Mouse (Mus musculus): ENCODE data around the gene Syngr2.
"Not testable (repeated sequence)": the region's sequence is repeated elsewhere in the genome, so short reads cannot be mapped to it uniquely, and the experiment has no call there.

Gene Syngr2

GRCm38 (mm10) chr11:117803166-117803688 is 6.2 kb upstream of the Syngr2 start:
- CTCF ChIA-PET = interaction anchor here (1.1 kb wide), 1 partner anchor 29 kb away, joined by 3 read pairs; no protein-coding TSS in a partner anchor

GRCm38 (mm10) chr11:117806781-117807180 is 2.7 kb upstream of the Syngr2 start:
- CTCF ChIA-PET = no interaction called here

- CTCF ChIA-PET = interaction anchor here (0.6 to 1.6 kb wide), 3 partner anchors 9 to 18 kb away, joined by 3 to 4 read pairs (median 3); no protein-coding TSS in a partner anchor
Observed at GRCm38 (mm10) chr11:117810401-117811046, 1.1 kb downstream of the Syngr2 start.

- CTCF ChIA-PET = no interaction called here
Observed at GRCm38 (mm10) chr11:117813867-117814266, 4.4 kb downstream of the Syngr2 start.

- CTCF ChIA-PET = interaction anchor here (0.5 to 1.2 kb wide), 2 partner anchors 26 to 401 kb away, joined by 4 to 6 read pairs; no protein-coding TSS in a partner anchor
Observed at GRCm38 (mm10) chr11:117814704-117815366, 5.4 kb downstream of the Syngr2 start.

- CTCF ChIA-PET = not testable (repeated sequence)
Observed at GRCm38 (mm10) chr11:117815850-117816249, 6.4 kb downstream of the Syngr2 start.

- CTCF ChIA-PET = interaction anchor here (0.6 kb wide), 1 partner anchor 533 kb away, joined by 3 read pairs; no protein-coding TSS in a partner anchor
Observed at GRCm38 (mm10) chr11:117816389-117816996, 7.0 kb downstream of the Syngr2 start.

- CTCF ChIA-PET = interaction anchor here (0.9 kb wide), 1 partner anchor 117 kb away, joined by 10 read pairs; no protein-coding TSS in a partner anchor
Observed at GRCm38 (mm10) chr11:117819095-117819494, 9.6 kb downstream of the Syngr2 start.

DNA sequence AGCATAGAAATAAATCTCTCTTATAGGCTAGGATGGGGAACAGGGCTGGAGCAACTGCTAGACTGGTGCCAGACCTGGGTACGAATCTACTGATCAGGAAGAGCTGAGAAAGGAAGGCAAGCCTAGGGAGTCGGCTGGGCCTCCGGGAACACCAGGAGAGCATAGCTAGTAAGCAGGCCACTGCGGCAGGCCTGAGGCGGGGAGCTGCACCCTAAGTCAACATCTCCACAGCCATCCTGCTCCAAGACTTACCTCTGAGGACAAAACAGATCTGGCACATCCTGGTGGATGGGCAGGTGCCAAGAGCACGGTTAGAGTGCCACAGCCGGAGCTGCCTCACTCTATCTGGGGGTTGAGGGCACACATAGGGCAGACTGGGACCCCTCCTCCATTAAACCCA is 10.7 kb downstream of the Syngr2 start:
- CTCF ChIA-PET = interaction anchor here (0.5 kb wide), 1 partner anchor 55 kb away, joined by 4 read pairs; no protein-coding TSS in a partner anchor

DNA sequence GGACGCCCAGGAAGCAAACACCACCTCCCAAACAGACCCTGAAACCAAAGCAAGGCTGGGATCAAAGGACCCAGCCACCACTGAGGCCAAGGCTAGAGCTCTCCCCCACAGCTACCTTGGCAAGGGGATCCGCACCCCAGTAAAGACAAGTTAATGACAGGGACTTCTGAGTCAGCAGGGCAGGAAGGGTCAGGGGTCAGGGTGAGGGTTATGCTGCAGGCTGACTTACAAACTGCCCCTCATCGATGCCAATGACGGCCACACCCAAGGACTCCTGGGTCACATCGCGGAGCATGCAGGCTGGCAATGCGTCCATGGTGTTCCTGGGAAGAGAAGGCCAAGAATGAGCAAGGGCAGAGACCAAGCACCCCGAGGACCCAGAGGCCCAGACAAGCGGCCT is 12.4 kb downstream of the Syngr2 start:
- CTCF ChIA-PET = no interaction called here

DNA sequence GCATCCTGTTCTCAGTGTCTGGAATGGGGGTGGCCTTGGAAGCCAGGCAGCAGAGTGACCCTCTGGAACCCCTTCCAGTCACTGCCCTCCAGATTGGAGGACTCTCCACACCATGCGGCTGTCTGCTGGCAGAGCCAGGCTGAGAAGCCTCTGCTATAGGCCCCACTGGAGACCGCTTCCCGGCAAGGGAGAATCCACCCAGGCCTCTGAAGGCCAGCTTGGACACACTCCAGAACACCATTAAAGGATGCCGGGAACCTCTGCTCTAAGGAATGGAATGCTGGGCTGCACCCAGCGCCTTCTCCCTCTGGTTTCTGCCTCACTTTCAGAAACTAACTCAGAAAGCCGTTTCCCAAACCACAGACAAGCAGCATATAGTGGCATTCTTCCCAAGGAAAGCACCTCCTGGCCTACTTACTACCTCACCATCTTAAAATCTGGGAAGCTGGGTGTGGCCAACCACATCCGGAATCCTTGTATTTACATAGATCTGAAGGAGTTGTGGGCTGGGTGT is 13.3 kb downstream of the Syngr2 start:
- CTCF ChIA-PET = no interaction called here

DNA sequence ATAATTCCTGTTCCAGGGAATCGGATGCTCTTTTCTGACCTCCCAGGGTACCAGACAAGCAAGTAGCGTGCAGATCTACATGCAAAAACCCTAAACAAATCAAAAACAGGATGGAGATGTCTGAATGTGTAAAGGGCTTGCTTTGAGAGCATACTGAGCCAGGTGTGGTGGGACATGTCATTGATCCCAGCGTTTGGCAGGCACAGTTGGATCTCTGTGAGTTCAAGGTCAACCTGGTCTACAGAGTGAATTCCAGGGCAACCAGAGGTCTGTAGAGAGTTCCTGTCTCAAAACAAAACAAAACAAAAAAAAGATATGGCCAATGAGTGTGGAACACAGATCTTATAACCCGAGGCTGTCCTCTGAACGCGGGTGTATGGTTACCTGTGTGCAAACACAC is 13.9 kb downstream of the Syngr2 start:
- CTCF ChIA-PET = interaction anchor here (1.0 kb wide), 1 partner anchor 13 kb away, joined by 3 read pairs; no protein-coding TSS in a partner anchor

DNA sequence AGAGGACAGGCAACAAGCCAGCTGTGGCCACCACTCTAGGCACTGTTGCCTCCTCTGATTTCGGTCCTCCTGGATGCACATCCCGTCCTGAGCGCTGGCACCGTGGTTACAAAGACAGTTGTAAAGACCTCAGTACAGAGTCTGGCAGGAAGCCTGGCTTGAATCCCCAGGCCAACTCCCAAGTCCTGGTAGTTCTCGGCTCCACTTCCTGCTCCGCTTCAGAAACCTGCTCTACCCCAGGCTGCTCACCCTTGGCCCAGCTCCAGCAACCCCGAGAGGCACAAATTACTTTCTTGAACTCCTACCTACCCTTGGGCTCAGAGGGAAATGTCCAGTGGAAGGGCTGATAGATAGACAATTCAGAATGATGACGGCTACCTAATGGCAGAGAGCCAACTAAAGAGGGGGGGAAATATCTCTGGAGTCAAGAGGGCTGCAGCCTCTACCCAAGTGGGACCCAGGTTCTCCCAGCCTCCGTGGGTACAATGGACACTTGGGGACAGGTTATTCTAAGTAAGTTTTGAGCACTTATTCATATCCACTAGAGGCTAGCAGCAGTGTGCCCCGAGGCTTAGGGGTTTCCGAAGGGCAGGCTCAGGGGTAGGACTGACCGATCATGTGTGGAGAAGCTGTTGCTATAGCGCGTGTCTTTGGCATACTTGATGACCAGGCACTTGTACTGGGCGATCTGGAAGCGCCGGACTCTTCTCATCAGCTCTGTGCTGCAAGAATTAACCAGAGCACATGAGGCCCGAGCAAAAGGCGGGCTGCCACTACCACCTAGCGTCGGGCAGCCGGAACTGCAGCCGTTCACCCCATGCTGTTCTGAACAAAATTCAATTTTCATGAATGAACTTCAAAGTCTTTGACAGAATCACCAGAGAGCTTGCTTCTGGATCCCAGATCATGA is 14.8 kb downstream of the Syngr2 start:
- CTCF ChIA-PET = interaction anchor here (0.8 to 2.0 kb wide), 6 partner anchors 13 to 85 kb away, joined by 3 to 15 read pairs (median 5); no protein-coding TSS in a partner anchor

GRCm38 (mm10) chr11:117825333-117826101 is 16.0 kb downstream of the Syngr2 start, which contains the start of the genes Afmid and Tk1:
TSS of gene Afmid (plus strand) at chr11:117825924.
TSS of gene Tk1 (minus strand) at chr11:117826092.
- CTCF ChIA-PET = interaction anchor here (0.9 to 2.0 kb wide), 4 partner anchors 35 to 87 kb away, joined by 3 to 15 read pairs (median 5); no protein-coding TSS in a partner anchor

DNA sequence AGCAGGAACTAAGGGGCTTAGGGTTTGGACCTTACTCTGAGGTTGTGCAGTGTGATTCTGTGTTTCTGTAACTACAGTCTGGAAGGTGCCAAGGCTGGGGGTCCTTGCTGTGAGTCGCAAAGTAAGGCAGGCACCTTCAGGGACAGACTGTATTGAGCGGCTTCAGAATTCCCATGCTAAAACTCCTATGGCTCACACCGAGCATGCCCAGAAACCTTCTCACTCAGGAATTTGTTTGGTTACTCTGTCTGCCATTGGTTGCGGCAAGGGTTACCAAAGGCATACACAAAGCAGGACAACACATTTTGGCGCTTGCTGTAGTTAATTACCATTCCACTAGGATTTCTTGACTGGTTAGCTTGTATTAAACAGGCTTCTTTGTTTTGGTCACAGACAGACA is 16.7 kb downstream of the Syngr2 start:
- CTCF ChIA-PET = interaction anchor here (0.7 to 2.0 kb wide), 3 partner anchors 24 to 178 kb away, joined by 3 to 17 read pairs (median 15); no protein-coding TSS in a partner anchor

GRCm38 (mm10) chr11:117826916-117827315 is 17.4 kb downstream of the Syngr2 start:
- CTCF ChIA-PET = interaction anchor here (0.7 to 1.4 kb wide), 3 partner anchors 22 to 177 kb away, joined by 3 to 17 read pairs (median 4); no protein-coding TSS in a partner anchor

DNA sequence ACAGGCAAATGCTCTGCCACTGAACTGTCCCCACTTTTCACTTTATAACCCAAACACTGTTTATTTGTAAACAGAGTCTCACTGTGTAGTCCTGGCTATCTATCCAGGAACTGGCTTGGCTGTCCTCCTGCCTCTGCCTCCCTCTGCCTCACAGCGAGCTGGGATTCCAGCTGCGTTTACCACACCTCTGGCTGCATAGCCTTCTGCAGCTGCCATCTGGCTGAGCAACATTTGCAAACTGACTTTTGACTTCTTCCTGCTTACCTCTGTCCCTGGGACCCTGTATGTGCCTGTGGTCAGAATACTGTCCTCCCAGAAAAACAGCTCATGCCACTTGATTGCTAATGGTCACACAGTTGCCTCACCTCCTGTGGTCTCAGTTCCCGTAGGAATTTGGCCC is 17.9 kb downstream of the Syngr2 start:
- CTCF ChIA-PET = interaction anchor here (1.4 kb wide), 1 partner anchor 23 kb away, joined by 4 read pairs; no protein-coding TSS in a partner anchor

DNA sequence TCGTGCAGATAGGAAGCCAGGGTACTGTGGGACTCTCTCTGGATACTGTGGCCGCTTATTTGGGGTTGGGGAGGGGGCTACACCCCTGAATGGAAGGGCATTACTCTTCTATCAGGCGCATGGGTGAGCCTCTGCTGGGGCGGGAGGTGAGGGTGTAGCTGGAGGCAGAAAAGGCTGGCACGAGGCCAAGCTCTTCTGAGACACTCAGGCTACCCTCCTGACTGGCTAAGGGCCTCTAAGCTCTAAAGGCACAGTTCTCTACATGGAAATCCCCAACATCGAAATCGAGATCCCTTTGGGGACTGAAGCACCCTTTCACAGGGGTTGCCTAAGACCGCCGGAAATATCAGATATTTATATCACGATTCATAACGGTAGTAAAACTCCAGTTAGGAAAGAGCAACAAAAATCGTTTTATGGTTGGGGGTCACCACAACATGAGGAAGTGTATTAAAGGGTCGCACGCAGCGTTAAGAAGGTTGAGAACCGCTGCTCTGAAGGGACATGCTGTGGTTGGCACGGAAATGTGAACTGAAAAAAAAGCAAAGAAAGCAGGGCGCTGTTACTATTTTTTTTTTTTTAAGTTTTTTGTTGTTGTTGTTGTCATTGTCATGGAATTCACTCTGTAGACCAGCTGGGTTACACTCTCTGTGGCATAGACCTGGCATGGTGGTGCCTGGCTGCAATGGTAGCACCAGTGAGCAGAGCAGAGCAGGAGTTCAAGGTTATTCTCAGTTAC is 18.9 kb downstream of the Syngr2 start:
- CTCF ChIA-PET = interaction anchor here (1.4 kb wide), 1 partner anchor 24 kb away, joined by 4 read pairs; no protein-coding TSS in a partner anchor
